Comparison of ENCODE assay signal across 10 mouse cellular contexts in the genomic region with DNA sequence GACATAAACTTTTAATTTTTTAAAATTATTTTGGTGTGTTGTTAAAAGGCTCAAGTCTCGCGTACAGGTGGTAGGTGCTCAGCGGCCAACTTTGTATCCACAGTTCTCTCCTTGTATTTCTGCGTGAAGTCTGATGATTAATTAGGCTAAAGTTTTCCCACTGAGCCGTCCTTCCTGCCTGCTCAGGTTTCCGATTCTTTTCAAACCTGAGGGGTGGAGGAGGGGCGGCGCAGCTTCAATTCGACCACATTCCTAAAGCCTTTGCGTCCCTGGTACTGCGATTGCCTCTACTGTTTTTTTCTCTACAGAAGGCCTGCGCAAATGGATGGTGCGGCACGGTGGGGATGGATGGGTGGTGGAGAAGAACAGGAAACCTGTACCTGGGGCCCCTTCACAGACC. TPM values are rescaled to one million over a fixed set of nuclear protein-coding genes. Genes with fewer than 3 reads are reported as not detected.
DNase-seq lines count a peak whose midpoint lies in the region; ATAC-seq and TF ChIP-seq lines count a peak whose summit lies in the region.
"Had no signal": no experiment of that assay in that cellular context is flagged by ENCODE, and none has a peak within 500 bp of the region (broad histone marks: within the 10 kb centered on the region; RNA-seq: fewer than 3 reads in every experiment).

No protein-coding gene starts in this region.

- ATAC-seq in limb, embryonic 14.5 days (ENCODE audit: low FRiP score, low read depth): no peak

- 8% methylated on average over 14 of the region's 14 CpGs for WGBS in heart, embryonic 10.5 days
- 5% methylated on average over 14 of the region's 14 CpGs for WGBS in limb, embryonic 14.5 days

- H3K4me2 ChIP-seq in limb, embryonic 14.5 days (replicated peaks; ENCODE audit: low read depth, low read length, severe bottlenecking): peak overlapping the region; percentile 18

- H3K27me3 ChIP-seq in heart, embryonic 10.5 days (ENCODE audit: insufficient read depth, poor library complexity, severe bottlenecking): peaks cover 32% of the 10 kb centered on the region
- no peaks in the 10 kb centered on the region for H3K27me3 ChIP-seq in limb, embryonic 14.5 days (ENCODE audit: control insufficient read depth, insufficient read depth, low read length)
- H3K27me3 ChIP-seq: limb, embryonic 15.5 days had no signal

- TF ChIP-seq POLR2A in limb, embryonic 14.5 days (IDR thresholded peaks at IDR 0.05; ENCODE audit: borderline replicate concordance, extremely low read depth, insufficient read depth, insufficient read length): no peak

- H3K4me1 ChIP-seq in heart, embryonic 10.5 days: peaks cover 15% of the 10 kb centered on the region
- peaks cover 3% of the 10 kb centered on the region; the same call in 1 of the 2 replicates for H3K4me1 ChIP-seq in limb, embryonic 14.5 days (ENCODE audit: control insufficient read depth, insufficient read depth, low read length)

- H3K36me3 ChIP-seq in heart, embryonic 10.5 days: peaks cover 7% of the 10 kb centered on the region; the same call in 1 of the 2 replicates
- no peaks in the 10 kb centered on the region for H3K36me3 ChIP-seq in limb, embryonic 14.5 days (ENCODE audit: control insufficient read depth, insufficient read depth, low read length)
- H3K36me3 ChIP-seq: limb, embryonic 15.5 days had no signal

- peak overlapping the region; percentile 20; the same call in 1 of the 2 replicates for H3K4me3 ChIP-seq in heart, embryonic 10.5 days
- no peak overlapping the region for H3K4me3 ChIP-seq in limb, embryonic 14.5 days (replicated peaks; ENCODE audit: low read length)

- DNase-seq in heart, embryonic 10.5 days (ENCODE audit: low spot score): no peak
- no peak for DNase-seq in heart, adult 11 months
- DNase-seq in urinary bladder, postnatal 14 days (ENCODE audit: low spot score): peak; percentile 45
- DNase-seq in urinary bladder, postnatal 4 days (ENCODE audit: low spot score in 2 of 2): no peak
- DNase-seq in limb, embryonic 14.5 days (ENCODE audit: low spot score): no peak
- no peak for DNase-seq in layer of hippocampus, postnatal 10 days (ENCODE audit: low spot score in 2 of 2)
- no peak for DNase-seq in frontal cortex, postnatal 14 days (ENCODE audit: low spot score in 2 of 2)
- no peak for DNase-seq in left cerebral cortex, adult 8-10 months (ENCODE audit: low spot score in 2 of 2)

- no peak overlapping the region; the same call in 1 of the 2 replicates for H3K27ac ChIP-seq in heart, embryonic 10.5 days
- no peak overlapping the region for H3K27ac ChIP-seq in limb, embryonic 14.5 days (replicated peaks; ENCODE audit: low read depth, low read length)
- H3K27ac ChIP-seq: limb, embryonic 15.5 days had no signal

- H3K9ac ChIP-seq in limb, embryonic 14.5 days (ENCODE audit: low read depth, low read length, severe bottlenecking): no peak overlapping the region
- H3K9ac ChIP-seq: limb, embryonic 15.5 days had no signal

- no peaks in the 10 kb centered on the region for H3K9me3 ChIP-seq in heart, embryonic 10.5 days
- H3K9me3 ChIP-seq in limb, embryonic 14.5 days (ENCODE audit: control insufficient read depth, low read length): no peaks in the 10 kb centered on the region
- H3K9me3 ChIP-seq: limb, embryonic 15.5 days had no signal

RNA-seq across cellular contexts. Expression of gene Fbxo27, which starts 1.8 kb away (rescaled TPM):
- polyA plus RNA-seq in heart, embryonic 10.5 days (2016; fragmentation: Nextera tagmentation; extraction: Ambion mirVana): 4.7 and 6.3 TPM in 2 replicates
- 19.5 and 24.0 TPM in 2 replicates for polyA plus RNA-seq in limb, embryonic 14.5 days (2012; rRNA removed)
- 7.4 and 9.0 TPM in 2 replicates for polyA plus RNA-seq in limb, embryonic 14.5 days (2014; fragmentation: Nextera tagmentation; extraction: Ambion mirVana)
- 10 to 100 TPM; 16.2 to 19.8 TPM for total RNA-seq in layer of hippocampus, postnatal 10 days (2021)
- total RNA-seq in left cerebral cortex, adult 8-10 months (2022): 10 to 100 TPM; 18.3 to 20.9 (median 20.4) TPM
- total RNA-seq: common myeloid progenitor, adult 5-6 weeks had no signal

RNA-seq across cellular contexts. Expression of gene Fbxo17, which starts 22.2 kb away (rescaled TPM):
- polyA plus RNA-seq in heart, embryonic 10.5 days (2016; fragmentation: Nextera tagmentation; extraction: Ambion mirVana): 13.4 and 13.6 TPM in 2 replicates
- 34.8 and 43.3 TPM in 2 replicates for polyA plus RNA-seq in limb, embryonic 14.5 days (2012; rRNA removed)
- polyA plus RNA-seq in limb, embryonic 14.5 days (2014; fragmentation: Nextera tagmentation; extraction: Ambion mirVana): 25.6 and 29.0 TPM in 2 replicates
- 1 to 10 TPM; 2.0 to 2.2 TPM for total RNA-seq in layer of hippocampus, postnatal 10 days (2021)
- total RNA-seq in left cerebral cortex, adult 8-10 months (2022): 1 to 10 TPM; 1.8 to 4.3 (median 2.8) TPM

RNA-seq across cellular contexts. Expression of gene Mrps12, which starts 47.2 kb away (rescaled TPM):
- 132 and 168 TPM in 2 replicates for polyA plus RNA-seq in heart, embryonic 10.5 days (2016; fragmentation: Nextera tagmentation; extraction: Ambion mirVana)
- 82.6 and 92.6 TPM in 2 replicates for polyA plus RNA-seq in limb, embryonic 14.5 days (2012; rRNA removed)
- 134 and 135 TPM in 2 replicates for polyA plus RNA-seq in limb, embryonic 14.5 days (2014; fragmentation: Nextera tagmentation; extraction: Ambion mirVana)
- 10 to 100 TPM; 45.7 to 52.1 TPM for total RNA-seq in layer of hippocampus, postnatal 10 days (2021)
- total RNA-seq in left cerebral cortex, adult 8-10 months (2022): 10 to 100 TPM; 54.2 to 65.8 (median 60.4) TPM

RNA-seq across cellular contexts. Expression of gene Sars2, which starts 47.4 kb away (rescaled TPM):
- 30.7 and 32.2 TPM in 2 replicates for polyA plus RNA-seq in heart, embryonic 10.5 days (2016; fragmentation: Nextera tagmentation; extraction: Ambion mirVana)
- polyA plus RNA-seq in limb, embryonic 14.5 days (2012; rRNA removed): 32.6 and 38.1 TPM in 2 replicates
- polyA plus RNA-seq in limb, embryonic 14.5 days (2014; fragmentation: Nextera tagmentation; extraction: Ambion mirVana): 22.0 and 22.3 TPM in 2 replicates
- total RNA-seq in layer of hippocampus, postnatal 10 days (2021): 10 to 100 TPM; 14.1 to 17.2 TPM
- 10 to 100 TPM; 11.5 to 15.7 (median 13.9) TPM for total RNA-seq in left cerebral cortex, adult 8-10 months (2022)
